Comparison of ENCODE assay signal across 8 mouse cellular contexts in genomic region chr2:164436961-164437360, GRCm38 (mm10). TPM values are rescaled to one million over a fixed set of nuclear protein-coding genes. Genes with fewer than 3 reads are reported as not detected.
DNase-seq lines count a peak whose midpoint lies in the region; ATAC-seq and TF ChIP-seq lines count a peak whose summit lies in the region.

No protein-coding gene starts in this region.

- H3K4me2 ChIP-seq in forebrain, embryonic 12.5 days, result no peak overlapping the region
- H3K4me2 ChIP-seq in intestine, embryonic 16.5 days (ENCODE audit: low read depth, low read length), result peak overlapping the region; percentile 59
- H3K4me2 ChIP-seq in liver, embryonic 14.5 days (ENCODE audit: low read depth), result peak overlapping the region; percentile 33; the same call in 1 of the 2 replicates

- no peak overlapping the region for H3K4me3 ChIP-seq in forebrain, embryonic 10.5 days
- H3K4me3 ChIP-seq in forebrain, embryonic 12.5 days (replicated peaks), result no peak overlapping the region
- peak overlapping the region; percentile 28 for H3K4me3 ChIP-seq in intestine, embryonic 16.5 days (ENCODE audit: low read length)
- no peak overlapping the region for H3K4me3 ChIP-seq in liver, embryonic 14.5 days (ENCODE audit: insufficient read depth in 1 of 2, low read depth in 2 of 2, low read length in 2 of 2)

- H3K27me3 ChIP-seq in forebrain, embryonic 10.5 days (ENCODE audit: poor library complexity, severe bottlenecking), result peaks cover 21% of the 10 kb centered on the region
- H3K27me3 ChIP-seq in forebrain, embryonic 12.5 days, result peaks cover 14% of the 10 kb centered on the region
- H3K27me3 ChIP-seq in intestine, embryonic 16.5 days (replicated peaks; ENCODE audit: control insufficient read depth, insufficient read depth, low read length), result no peaks in the 10 kb centered on the region
- peaks cover 7% of the 10 kb centered on the region for H3K27me3 ChIP-seq in liver, embryonic 14.5 days (ENCODE audit: control insufficient read depth, insufficient read depth, low read length)

- no peaks in the 10 kb centered on the region; the same call in 1 of the 2 replicates for H3K36me3 ChIP-seq in forebrain, embryonic 10.5 days (replicated peaks)
- H3K36me3 ChIP-seq in forebrain, embryonic 12.5 days (replicated peaks), result no peaks in the 10 kb centered on the region
- no peaks in the 10 kb centered on the region for H3K36me3 ChIP-seq in intestine, embryonic 16.5 days (ENCODE audit: control insufficient read depth, insufficient read depth, low read length)
- no peaks in the 10 kb centered on the region for H3K36me3 ChIP-seq in liver, embryonic 14.5 days (replicated peaks; ENCODE audit: control insufficient read depth, insufficient read depth, low read depth)

- TF ChIP-seq CTCF in liver, embryonic 14.5 days (IDR thresholded peaks at IDR 0.05; ENCODE audit: low read depth), result no peak

- no peak for TF ChIP-seq EP300 in liver, embryonic 14.5 days (IDR thresholded peaks at IDR 0.05; ENCODE audit: low read depth)

- 54% methylated on average over 3 of the region's 3 CpGs for WGBS in forebrain, embryonic 10.5 days
- 62% methylated on average over 3 of the region's 3 CpGs for WGBS in forebrain, embryonic 12.5 days
- WGBS in intestine, embryonic 16.5 days, result 49% methylated on average over 3 of the region's 3 CpGs
- WGBS in liver, embryonic 14.5 days (ENCODE audit: insufficient replicate concordance), result 32% methylated on average over 3 of the region's 3 CpGs

- H3K4me1 ChIP-seq in forebrain, embryonic 10.5 days, result peaks cover 77% of the 10 kb centered on the region
- peaks cover 19% of the 10 kb centered on the region for H3K4me1 ChIP-seq in forebrain, embryonic 12.5 days
- H3K4me1 ChIP-seq in intestine, embryonic 16.5 days (ENCODE audit: control insufficient read depth, insufficient read depth, low read length), result peaks cover 65% of the 10 kb centered on the region
- peaks cover 0 to 10% of the 10 kb centered on the region in 2 experiments; a peak in 2 of 4 replicates for H3K4me1 ChIP-seq in liver, embryonic 14.5 days (replicated peaks; ENCODE audit: control insufficient read depth in 2 of 2, insufficient read depth in 2 of 2, low read length in 1 of 2)

- no peak for ATAC-seq in forebrain, embryonic 12.5 days (ENCODE audit: low FRiP score)
- peak; percentile 66 for ATAC-seq in intestine, embryonic 16.5 days
- no peak for ATAC-seq in liver, embryonic 14.5 days (ENCODE audit: insufficient read depth)

- DNase-seq in forebrain, embryonic 10.5 days (ENCODE audit: extremely low spot score, low spot score), result no peak
- DNase-seq in NIH3T3 (ENCODE audit: low read depth), result peak; percentile 49
- DNase-seq in liver, embryonic 14.5 days (ENCODE audit: low read depth in 3 of 3, low spot score in 3 of 3), result no peak
- no peak for DNase-seq in right cerebral cortex, postnatal 25 days
- DNase-seq in spleen, postnatal 14 days (ENCODE audit: low spot score in 2 of 2), result no peak
- no peak for DNase-seq in layer of hippocampus, postnatal 14 days (ENCODE audit: low spot score in 2 of 2)

- no peak overlapping the region for H3K9ac ChIP-seq in forebrain, embryonic 12.5 days
- peak overlapping the region; percentile 63 for H3K9ac ChIP-seq in intestine, embryonic 16.5 days (ENCODE audit: low read depth, low read length)
- H3K9ac ChIP-seq in liver, embryonic 14.5 days (replicated peaks), result no peak overlapping the region

- H3K27ac ChIP-seq in forebrain, embryonic 10.5 days, result peak overlapping the region; percentile 59
- H3K27ac ChIP-seq in forebrain, embryonic 12.5 days, result no peak overlapping the region
- peak overlapping the region; percentile 95 for H3K27ac ChIP-seq in intestine, embryonic 16.5 days (ENCODE audit: low read length)
- no peak overlapping the region for H3K27ac ChIP-seq in liver, embryonic 14.5 days

- no peaks in the 10 kb centered on the region for H3K9me3 ChIP-seq in forebrain, embryonic 10.5 days
- no peaks in the 10 kb centered on the region for H3K9me3 ChIP-seq in forebrain, embryonic 12.5 days
- no peaks in the 10 kb centered on the region for H3K9me3 ChIP-seq in intestine, embryonic 16.5 days (ENCODE audit: control insufficient read depth, low read length)
- H3K9me3 ChIP-seq in liver, embryonic 14.5 days (ENCODE audit: control insufficient read depth, low read length), result no peaks in the 10 kb centered on the region

RNA-seq across cellular contexts. Expression of gene Sdc4, which starts 6.7 kb away (rescaled TPM):
- 19.6 and 22.7 TPM in 2 replicates for polyA plus RNA-seq in forebrain, embryonic 10.5 days (2016; fragmentation: Nextera tagmentation; extraction: Ambion mirVana)
- polyA plus RNA-seq in forebrain, embryonic 12.5 days (2016; fragmentation: Nextera tagmentation; extraction: Ambion mirVana), result 12.1 and 12.6 TPM in 2 replicates
- polyA plus RNA-seq in intestine, embryonic 16.5 days (2015; fragmentation: Nextera tagmentation; extraction: Ambion mirVana), result 130 and 138 TPM in 2 replicates
- polyA plus RNA-seq in liver, embryonic 14.5 days (2012; rRNA removed), result 9.7 and 10.8 TPM in 2 replicates
- polyA plus RNA-seq in liver, embryonic 14.5 days (2014; fragmentation: Nextera tagmentation; extraction: Ambion mirVana), result 23.8 and 25.4 TPM in 2 replicates
- 100 to 1,000 TPM; 117 to 137 TPM for total RNA-seq in layer of hippocampus, postnatal 14 days (2021)

RNA-seq across cellular contexts. Expression of gene Sys1, which starts 19.8 kb away (rescaled TPM):
- polyA plus RNA-seq in forebrain, embryonic 10.5 days (2016; fragmentation: Nextera tagmentation; extraction: Ambion mirVana), result 57.9 and 59.5 TPM in 2 replicates
- 60.5 and 67.4 TPM in 2 replicates for polyA plus RNA-seq in forebrain, embryonic 12.5 days (2016; fragmentation: Nextera tagmentation; extraction: Ambion mirVana)
- 54.0 and 56.4 TPM in 2 replicates for polyA plus RNA-seq in intestine, embryonic 16.5 days (2015; fragmentation: Nextera tagmentation; extraction: Ambion mirVana)
- 15.9 and 20.6 TPM in 2 replicates for polyA plus RNA-seq in liver, embryonic 14.5 days (2012; rRNA removed)
- 30.7 TPM in 2 replicates for polyA plus RNA-seq in liver, embryonic 14.5 days (2014; fragmentation: Nextera tagmentation; extraction: Ambion mirVana)
- 10 to 100 TPM; 39.1 to 44.7 TPM for total RNA-seq in layer of hippocampus, postnatal 14 days (2021)

RNA-seq across cellular contexts. Expression of gene Gm20458, which starts 23.8 kb away (rescaled TPM):
- 2.0 and 3.0 TPM in 2 replicates for polyA plus RNA-seq in forebrain, embryonic 10.5 days (2016; fragmentation: Nextera tagmentation; extraction: Ambion mirVana)
- polyA plus RNA-seq in forebrain, embryonic 12.5 days (2016; fragmentation: Nextera tagmentation; extraction: Ambion mirVana), result 4.7 and 6.2 TPM in 2 replicates
- 9.8 and 11.9 TPM in 2 replicates for polyA plus RNA-seq in intestine, embryonic 16.5 days (2015; fragmentation: Nextera tagmentation; extraction: Ambion mirVana)
- 0.13 and 1.7 TPM in 2 replicates for polyA plus RNA-seq in liver, embryonic 14.5 days (2012; rRNA removed)
- polyA plus RNA-seq in liver, embryonic 14.5 days (2014; fragmentation: Nextera tagmentation; extraction: Ambion mirVana), result 1.9 and 5.9 TPM in 2 replicates
- 10 to 100 TPM; 12.7 to 18.8 TPM for total RNA-seq in layer of hippocampus, postnatal 14 days (2021)

RNA-seq across cellular contexts. Expression of gene Matn4, which starts 32.0 kb away (rescaled TPM):
- polyA plus RNA-seq in forebrain, embryonic 10.5 days (2016; fragmentation: Nextera tagmentation; extraction: Ambion mirVana), result not detected in 2 replicates
- 3.3 and 4.0 TPM in 2 replicates for polyA plus RNA-seq in forebrain, embryonic 12.5 days (2016; fragmentation: Nextera tagmentation; extraction: Ambion mirVana)
- polyA plus RNA-seq in intestine, embryonic 16.5 days (2015; fragmentation: Nextera tagmentation; extraction: Ambion mirVana), result 8.3 and 9.0 TPM in 2 replicates
- 0.16 and 0.44 TPM in 2 replicates for polyA plus RNA-seq in liver, embryonic 14.5 days (2012; rRNA removed)
- not detected in 2 replicates for polyA plus RNA-seq in liver, embryonic 14.5 days (2014; fragmentation: Nextera tagmentation; extraction: Ambion mirVana)
- 10 to 100 TPM; 21.2 to 21.6 TPM for total RNA-seq in layer of hippocampus, postnatal 14 days (2021)

RNA-seq across cellular contexts. Expression of gene Rbpjl, which starts 34.0 kb away (rescaled TPM):
- not detected in 2 replicates for polyA plus RNA-seq in forebrain, embryonic 10.5 days (2016; fragmentation: Nextera tagmentation; extraction: Ambion mirVana)
- polyA plus RNA-seq in forebrain, embryonic 12.5 days (2016; fragmentation: Nextera tagmentation; extraction: Ambion mirVana), result 0.08 and 0.09 TPM in 2 replicates
- polyA plus RNA-seq in intestine, embryonic 16.5 days (2015; fragmentation: Nextera tagmentation; extraction: Ambion mirVana), result 25.1 and 25.4 TPM in 2 replicates
- 0.06 and 0.08 TPM in 2 replicates for polyA plus RNA-seq in liver, embryonic 14.5 days (2012; rRNA removed)
- polyA plus RNA-seq in liver, embryonic 14.5 days (2014; fragmentation: Nextera tagmentation; extraction: Ambion mirVana), result 0.05 TPM in 1 of 2 replicates, not detected in the other
- under 1 TPM; 0.41 to 0.91 TPM for total RNA-seq in layer of hippocampus, postnatal 14 days (2021)

Comparison
In these comparisons a context has a peak if more than half of its experiments do, and no peak if none do; other contexts are left out.
1. H3K27ac ChIP-seq: peak in forebrain, embryonic 10.5 days (single experiment) and intestine, embryonic 16.5 days (single experiment); none in forebrain, embryonic 12.5 days (single experiment) and liver, embryonic 14.5 days (single experiment).